ENCODE assay signal across 23 mouse cellular contexts in genomic region chr10:120792191-120792765, GRCm38 (mm10).
DNase-seq lines count a peak whose midpoint lies in the region; ATAC-seq and TF ChIP-seq lines count a peak whose summit lies in the region.
"Had no signal": no experiment of that assay in that cellular context is flagged by ENCODE, and none has a peak within 500 bp of the region (broad histone marks: within the 10 kb centered on the region; RNA-seq: fewer than 3 reads in every experiment).

No protein-coding gene starts in this region.

- peak overlapping the region; percentile 29; the same call in 1 of the 2 replicates for H3K27ac ChIP-seq in heart, embryonic 12.5 days (ENCODE audit: poor library complexity, severe bottlenecking)
- no peak overlapping the region for H3K27ac ChIP-seq in heart, embryonic 11.5 days (ENCODE audit: low read depth, low read length)
- H3K27ac ChIP-seq in lung, embryonic 14.5 days (ENCODE audit: low read depth): peak overlapping the region; percentile 43; the same call in 1 of the 2 replicates
- no peak overlapping the region for H3K27ac ChIP-seq in limb, embryonic 10.5 days
- H3K27ac ChIP-seq: embryonic facial prominence, embryonic 10.5 days; embryonic facial prominence, embryonic 15.5 days; forebrain, embryonic 12.5 days; hindbrain, embryonic 15.5 days; liver, embryonic 13.5 days; midbrain, embryonic 13.5 days had no signal

- DNase-seq in lung, embryonic 14.5 days: no peak
- DNase-seq in lung, adult 2 months: no peak
- DNase-seq in lung, postnatal 36 days: peak; percentile 32
- DNase-seq in limb, embryonic 10.5 days (ENCODE audit: low spot score): no peak
- DNase-seq: cerebellum, adult 18-20 months; cerebellum, postnatal 14 days; forebrain, postnatal 0 days; heart, postnatal 4 days; kidney, adult 2 months; kidney, postnatal 4 days; liver, embryonic 13.5 days; thymus, adult 2 months; thymus, postnatal 36 days had no signal

- H3K36me3 ChIP-seq in heart, embryonic 12.5 days: peaks cover 39% of the 10 kb centered on the region
- H3K36me3 ChIP-seq in heart, embryonic 11.5 days (ENCODE audit: control insufficient read depth, insufficient read depth, low read length): peaks cover 4% of the 10 kb centered on the region; the same call in 1 of the 2 replicates
- no peaks in the 10 kb centered on the region for H3K36me3 ChIP-seq in lung, embryonic 14.5 days (ENCODE audit: insufficient read depth)
- H3K36me3 ChIP-seq in limb, embryonic 10.5 days: peaks cover 4% of the 10 kb centered on the region; the same call in 1 of the 2 replicates
- H3K36me3 ChIP-seq: embryonic facial prominence, embryonic 15.5 days; hindbrain, embryonic 15.5 days; liver, embryonic 13.5 days; midbrain, embryonic 13.5 days had no signal

- no peaks in the 10 kb centered on the region for H3K27me3 ChIP-seq in heart, embryonic 12.5 days (replicated peaks)
- no peaks in the 10 kb centered on the region for H3K27me3 ChIP-seq in heart, embryonic 11.5 days (ENCODE audit: control insufficient read depth, insufficient read depth, low read length)
- no peaks in the 10 kb centered on the region for H3K27me3 ChIP-seq in lung, embryonic 14.5 days (ENCODE audit: insufficient read depth, low read length)
- H3K27me3 ChIP-seq in limb, embryonic 10.5 days (ENCODE audit: low read depth, poor library complexity, severe bottlenecking): no peaks in the 10 kb centered on the region
- H3K27me3 ChIP-seq: embryonic facial prominence, embryonic 15.5 days; forebrain, embryonic 12.5 days; hindbrain, embryonic 15.5 days; liver, embryonic 13.5 days; midbrain, embryonic 13.5 days had no signal

- no peak overlapping the region for H3K9ac ChIP-seq in heart, embryonic 12.5 days
- no peak overlapping the region for H3K9ac ChIP-seq in heart, embryonic 11.5 days (ENCODE audit: low read depth, low read length)
- no peak overlapping the region for H3K9ac ChIP-seq in lung, embryonic 14.5 days
- H3K9ac ChIP-seq: embryonic facial prominence, embryonic 15.5 days; forebrain, embryonic 12.5 days; forebrain, postnatal 0 days; hindbrain, embryonic 15.5 days; liver, embryonic 13.5 days; midbrain, embryonic 13.5 days had no signal

- H3K4me2 ChIP-seq in heart, embryonic 12.5 days: no peak overlapping the region
- H3K4me2 ChIP-seq in heart, embryonic 11.5 days: no peak overlapping the region
- no peak overlapping the region for H3K4me2 ChIP-seq in lung, embryonic 14.5 days
- H3K4me2 ChIP-seq: embryonic facial prominence, embryonic 15.5 days; forebrain, embryonic 12.5 days; hindbrain, embryonic 15.5 days; liver, embryonic 13.5 days; midbrain, embryonic 13.5 days had no signal

- TF ChIP-seq POLR2A in lung, adult 2 months (IDR thresholded peaks at IDR 0.05; ENCODE audit: borderline replicate concordance, extremely low read depth, low read depth, low read length): no peak

- H3K9me3 ChIP-seq in heart, embryonic 12.5 days (replicated peaks): no peaks in the 10 kb centered on the region
- no peaks in the 10 kb centered on the region for H3K9me3 ChIP-seq in heart, embryonic 11.5 days (replicated peaks; ENCODE audit: control insufficient read depth, low read length)
- no peaks in the 10 kb centered on the region for H3K9me3 ChIP-seq in lung, embryonic 14.5 days (ENCODE audit: low read depth, low read length)
- H3K9me3 ChIP-seq in limb, embryonic 10.5 days (replicated peaks): no peaks in the 10 kb centered on the region
- H3K9me3 ChIP-seq: embryonic facial prominence, embryonic 10.5 days; embryonic facial prominence, embryonic 15.5 days; forebrain, embryonic 12.5 days; hindbrain, embryonic 15.5 days; liver, embryonic 13.5 days; midbrain, embryonic 13.5 days had no signal

- 53% methylated on average over 11 of the region's 11 CpGs for WGBS in heart, embryonic 12.5 days
- 53% methylated on average over 11 of the region's 11 CpGs for WGBS in heart, embryonic 11.5 days (ENCODE audit: insufficient replicate concordance)
- 53% methylated on average over 11 of the region's 11 CpGs for WGBS in lung, embryonic 14.5 days
- 42% methylated on average over 11 of the region's 11 CpGs for WGBS in lung, adult 2 months
- WGBS in limb, embryonic 10.5 days: 46% methylated on average over 11 of the region's 11 CpGs

- TF ChIP-seq CTCF in lung, embryonic 14.5 days (IDR thresholded peaks at IDR 0.05; ENCODE audit: low read depth): no peak
- no peak for TF ChIP-seq CTCF in lung, adult 2 months (IDR thresholded peaks at IDR 0.05; ENCODE audit: insufficient read depth, low read length)

- H3K4me3 ChIP-seq in heart, embryonic 12.5 days: no peak overlapping the region
- H3K4me3 ChIP-seq in heart, embryonic 11.5 days (ENCODE audit: low read depth, low read length): no peak overlapping the region
- H3K4me3 ChIP-seq in lung, embryonic 14.5 days (ENCODE audit: low read depth, low read length): no peak overlapping the region
- no peak overlapping the region for H3K4me3 ChIP-seq in lung, adult 2 months (replicated peaks; ENCODE audit: extremely low read depth, low read depth, low read length)
- H3K4me3 ChIP-seq in limb, embryonic 10.5 days: no peak overlapping the region
- H3K4me3 ChIP-seq: embryonic facial prominence, embryonic 10.5 days; embryonic facial prominence, embryonic 15.5 days; forebrain, embryonic 12.5 days; hindbrain, embryonic 15.5 days; liver, embryonic 13.5 days; megakaryocyte, embryonic 14.5 days; midbrain, embryonic 13.5 days had no signal

- peaks cover 44% of the 10 kb centered on the region for H3K4me1 ChIP-seq in heart, embryonic 12.5 days (replicated peaks)
- peaks cover 29% of the 10 kb centered on the region for H3K4me1 ChIP-seq in heart, embryonic 11.5 days (ENCODE audit: control insufficient read depth, insufficient read depth, low read length)
- H3K4me1 ChIP-seq in lung, embryonic 14.5 days (ENCODE audit: insufficient read depth): peaks cover 21% of the 10 kb centered on the region
- H3K4me1 ChIP-seq in lung, adult 2 months (ENCODE audit: control insufficient read depth, insufficient read depth, low read length): peaks cover 9% of the 10 kb centered on the region; the same call in 1 of the 2 replicates
- H3K4me1 ChIP-seq in limb, embryonic 10.5 days: peaks cover 48% of the 10 kb centered on the region
- H3K4me1 ChIP-seq: megakaryocyte, embryonic 14.5 days had no signal

- ATAC-seq in heart, embryonic 12.5 days (ENCODE audit: insufficient number of reproducible peaks, low FRiP score): no peak
- ATAC-seq in heart, embryonic 11.5 days (replicated peaks; ENCODE audit: insufficient number of reproducible peaks, low FRiP score, low TSS enrichment): no peak
- no peak for ATAC-seq in lung, embryonic 14.5 days (ENCODE audit: insufficient read depth)
- peak; percentile 87 for ATAC-seq in granulocyte monocyte progenitor cell, adult 5-6 weeks (replicated peaks; ENCODE audit: poor library complexity, severe bottlenecking)
- ATAC-seq: CD4-positive, CD25-positive, alpha-beta regulatory T cell, adult 4 months; forebrain, postnatal 0 days; midbrain, embryonic 13.5 days had no signal

Comparison
In these comparisons a context has a peak if more than half of its experiments do, and no peak if none do; other contexts are left out.
1. H3K27ac ChIP-seq: peak in heart, embryonic 12.5 days (single experiment) and lung, embryonic 14.5 days (single experiment); none in heart, embryonic 11.5 days (single experiment) and limb, embryonic 10.5 days (single experiment).